Mouse (Mus musculus) limb, embryonic 12.5 days (tissue): Measurements from ENCODE around the gene Pou4f1. TPM values are rescaled to one million over a fixed set of nuclear protein-coding genes. Genes with fewer than 3 reads are reported as not detected.

Source experiments
- ATAC-seq: fragments of 200-750 bp; cut with Nextera tagmentation; 2 replicates; pipeline ENCODE4 v1.8.0; 2017; ENCODE audit warnings: low read depth, moderate TSS enrichment; ENCODE audit not compliant: insufficient number of reproducible peaks, insufficient read depth, low FRiP score, low TSS enrichment
- H3K27ac ChIP-seq: fragments of 300-500 bp; sonication (generic); 2 replicates; pipeline ENCODE4 v1.5.1; 2016; ENCODE audit warnings: mild to moderate bottlenecking, moderate library complexity
- H3K27me3 ChIP-seq: fragments of 300-500 bp; sonication (generic); 2 replicates; pipeline ENCODE4 v1.6.1; 2016; ENCODE audit warnings: mild to moderate bottlenecking, moderate library complexity
- H3K36me3 ChIP-seq: fragments of 300-500 bp; sonication (generic); 2 replicates; pipeline ENCODE4 v1.6.1; 2016; ENCODE audit warnings: mild to moderate bottlenecking, moderate library complexity
- H3K4me1 ChIP-seq: fragments of 300-500 bp; sonication (generic); replicated peaks from 2 replicates; pipeline ENCODE4 v1.6.1; 2016
- H3K4me2 ChIP-seq: fragments of 300-500 bp; sonication (generic); 2 replicates; pipeline ENCODE4 v1.6.1; 2016; ENCODE audit warnings: mild to moderate bottlenecking, moderate library complexity
- H3K4me3 ChIP-seq: fragments of 300-500 bp; sonication (generic); replicated peaks from 2 replicates; pipeline ENCODE4 v1.5.1; 2016; ENCODE audit warnings: mild to moderate bottlenecking
- H3K9ac ChIP-seq: fragments of 300-500 bp; sonication (generic); replicated peaks from 2 replicates; pipeline ENCODE4 v1.6.1; 2016; ENCODE audit warnings: mild to moderate bottlenecking, moderate library complexity
- H3K9me3 ChIP-seq: fragments of 300-500 bp; sonication (generic); 2 replicates; pipeline ENCODE4 v1.6.1; 2016; ENCODE audit warnings: mild to moderate bottlenecking, moderate library complexity
- WGBS: fragments of 180-500 bp; shearing (Covaris S2); methylation state at CpG from one replicate; pipeline ENCODE4 v1.1.7; 2016; 5-methylcytosine and 5-hydroxymethylcytosine counted together
- polyA plus RNA-seq: library from polyadenylated mRNA; unstranded; fragments of >200 nt; fragmentation: Nextera tagmentation; extraction: Ambion mirVana; gene quantifications from 2 replicates; pipeline ENCODE4 v1.2.1, GENCODE M21; 2016

Pou4f1 gene
- polyA plus RNA-seq, 1 experiment from 2014 or later, result 0.93 TPM

GRCm38 (mm10) chr14:104464841-104465240 is 3.0 kb downstream of the Pou4f1 start:
- WGBS, result 5% methylated on average over 5 of the region's 5 CpGs
- ATAC-seq, result no peak
- Histone ChIP-seq H3K27me3 (peaks cover 85% of the 10 kb centered on the region), H3K4me1 (peaks cover 18% of the 10 kb centered on the region), H3K9me3 (no peaks in the 10 kb centered on the region), H3K9ac (no peak overlapping the region), H3K4me2 (no peak overlapping the region), H3K4me3 (no peak overlapping the region), H3K36me3 (no peaks in the 10 kb centered on the region), H3K27ac (no peak overlapping the region)

- Histone ChIP-seq H3K9ac (no peak overlapping the region), H3K27me3 (peaks cover 86% of the 10 kb centered on the region), H3K4me3 (no peak overlapping the region), H3K4me1 (peaks cover 18% of the 10 kb centered on the region), H3K9me3 (no peaks in the 10 kb centered on the region), H3K36me3 (no peaks in the 10 kb centered on the region), H3K4me2 (no peak overlapping the region), H3K27ac (no peak overlapping the region)
- ATAC-seq, result no peak
- 2% methylated on average over 5 of the region's 5 CpGs for WGBS
Observed at GRCm38 (mm10) chr14:104463631-104464250, 4.1 kb downstream of the Pou4f1 start.

- H3K9me3 ChIP-seq, result no peaks in the 10 kb centered on the region
- no peak overlapping the region for H3K4me3 ChIP-seq
- peaks cover 81% of the 10 kb centered on the region for H3K27me3 ChIP-seq
- H3K36me3 ChIP-seq, result no peaks in the 10 kb centered on the region
- no peak overlapping the region for H3K9ac ChIP-seq
- 2% methylated on average over 10 of the region's 10 CpGs for WGBS
- H3K27ac ChIP-seq, result no peak overlapping the region
- no peak overlapping the region for H3K4me2 ChIP-seq
- H3K4me1 ChIP-seq, result peaks cover 11% of the 10 kb centered on the region
- no peak for ATAC-seq
Observed at GRCm38 (mm10) chr14:104461286-104462240, 6.2 kb downstream of the Pou4f1 start.

- Histone ChIP-seq H3K4me1 (peaks cover 8% of the 10 kb centered on the region), H3K4me3 (peak overlapping the region; percentile 34), H3K9me3 (no peaks in the 10 kb centered on the region), H3K27me3 (peaks cover 74% of the 10 kb centered on the region), H3K27ac (no peak overlapping the region), H3K4me2 (peak overlapping the region; percentile 60), H3K36me3 (no peaks in the 10 kb centered on the region), H3K9ac (no peak overlapping the region)
- under 1% methylated on average over 59 of the region's 59 CpGs for WGBS
- ATAC-seq, result peak; percentile 83
Observed at GRCm38 (mm10) chr14:104460325-104461285, 7.2 kb downstream of the Pou4f1 start.

- H3K27me3 ChIP-seq, result peaks cover 69% of the 10 kb centered on the region
- no peak overlapping the region for H3K9ac ChIP-seq
- H3K4me2 ChIP-seq, result peak overlapping the region; percentile 60
- ATAC-seq, result no peak
- no peaks in the 10 kb centered on the region for H3K36me3 ChIP-seq
- H3K4me1 ChIP-seq, result peaks cover 6% of the 10 kb centered on the region
- WGBS, result under 1% methylated on average over 25 of the region's 25 CpGs
- no peaks in the 10 kb centered on the region for H3K9me3 ChIP-seq
- H3K27ac ChIP-seq, result no peak overlapping the region
- H3K4me3 ChIP-seq, result no peak overlapping the region
Observed at GRCm38 (mm10) chr14:104459513-104460111, 8.2 kb downstream of the Pou4f1 start.

- Histone ChIP-seq H3K36me3 (no peaks in the 10 kb centered on the region), H3K27ac (no peak overlapping the region), H3K9ac (no peak overlapping the region), H3K4me2 (no peak overlapping the region), H3K4me1 (peaks cover 6% of the 10 kb centered on the region), H3K4me3 (no peak overlapping the region), H3K27me3 (peaks cover 63% of the 10 kb centered on the region), H3K9me3 (no peaks in the 10 kb centered on the region)
- ATAC-seq, result no peak
- WGBS, result 1% methylated on average over 19 of the region's 19 CpGs
Observed at GRCm38 (mm10) chr14:104458728-104459512, 8.9 kb downstream of the Pou4f1 start.

GRCm38 (mm10) chr14:104457966-104458710 is 9.7 kb downstream of the Pou4f1 start:
- no peak overlapping the region for H3K4me2 ChIP-seq
- H3K27me3 ChIP-seq, result peaks cover 55% of the 10 kb centered on the region

GRCm38 (mm10) chr14:104456976-104457375 is 10.8 kb downstream of the Pou4f1 start:
- WGBS, result 0% methylated on average over 5 of the region's 5 CpGs
- no peak for ATAC-seq
- Histone ChIP-seq H3K36me3 (no peaks in the 10 kb centered on the region), H3K4me2 (no peak overlapping the region), H3K27ac (no peak overlapping the region), H3K9ac (no peak overlapping the region), H3K4me1 (peaks cover 6% of the 10 kb centered on the region), H3K27me3 (peaks cover 59% of the 10 kb centered on the region), H3K4me3 (no peak overlapping the region), H3K9me3 (no peaks in the 10 kb centered on the region)

More at GRCm38 (mm10) chr14:104457966-104458710, 9.7 kb downstream of the Pou4f1 start:
- no peak for ATAC-seq
- no peak overlapping the region for H3K27ac ChIP-seq
- H3K9me3 ChIP-seq, result no peaks in the 10 kb centered on the region
- under 1% methylated on average over 20 of the region's 20 CpGs for WGBS
- no peaks in the 10 kb centered on the region for H3K36me3 ChIP-seq
- H3K4me3 ChIP-seq, result no peak overlapping the region
- peaks cover 6% of the 10 kb centered on the region for H3K4me1 ChIP-seq
- no peak overlapping the region for H3K9ac ChIP-seq

- Histone ChIP-seq H3K4me2 (no peak overlapping the region), H3K4me3 (no peak overlapping the region), H3K9me3 (no peaks in the 10 kb centered on the region), H3K27me3 (peaks cover 36% of the 10 kb centered on the region), H3K9ac (no peak overlapping the region), H3K36me3 (no peaks in the 10 kb centered on the region), H3K4me1 (no peaks in the 10 kb centered on the region), H3K27ac (no peak overlapping the region)
- no peak for ATAC-seq
- WGBS, result 9% methylated on average over 4 of the region's 4 CpGs
Observed at GRCm38 (mm10) chr14:104453824-104454223, 14.0 kb downstream of the Pou4f1 start.
